Mouse (Mus musculus) forebrain, embryonic 12.5 days (tissue): ENCODE results near the gene Dennd1a. TPM values are rescaled to one million over a fixed set of nuclear protein-coding genes. Genes with fewer than 3 reads are reported as not detected.

Experiments used
- ATAC-seq: fragments of 200-750 bp; cut with Nextera tagmentation; 2 replicates; pipeline ENCODE4 v1.8.0; 2017; ENCODE audit warnings: moderate TSS enrichment; ENCODE audit not compliant: low FRiP score
- H3K27ac ChIP-seq: fragments of 300-500 bp; sonication (generic); 2 replicates; pipeline ENCODE4 v1.5.1; 2016; ENCODE audit warnings: mild to moderate bottlenecking
- H3K27me3 ChIP-seq: fragments of 300-500 bp; sonication (generic); 2 replicates; pipeline ENCODE4 v1.6.1; 2016; ENCODE audit warnings: mild to moderate bottlenecking
- H3K36me3 ChIP-seq: fragments of 300-500 bp; sonication (generic); replicated peaks from 2 replicates; pipeline ENCODE4 v1.6.1; 2016; ENCODE audit warnings: mild to moderate bottlenecking
- H3K4me1 ChIP-seq: fragments of 300-500 bp; sonication (generic); 2 replicates; pipeline ENCODE4 v1.6.1; 2016
- H3K4me2 ChIP-seq: fragments of 300-500 bp; sonication (generic); 2 replicates; pipeline ENCODE4 v1.6.1; 2016; ENCODE audit warnings: mild to moderate bottlenecking, moderate library complexity
- H3K4me3 ChIP-seq: fragments of 300-500 bp; sonication (generic); replicated peaks from 2 replicates; pipeline ENCODE4 v1.5.1; 2016; ENCODE audit warnings: mild to moderate bottlenecking
- H3K9ac ChIP-seq: fragments of 300-500 bp; sonication (generic); 2 replicates; pipeline ENCODE4 v1.6.1; 2016; ENCODE audit warnings: mild to moderate bottlenecking
- H3K9me3 ChIP-seq: fragments of 300-500 bp; sonication (generic); 2 replicates; pipeline ENCODE4 v1.6.1; 2016
- WGBS: fragments of 180-500 bp; shearing (Covaris S2); methylation state at CpG from one replicate; pipeline ENCODE4 v1.1.7; 2016; 5-methylcytosine and 5-hydroxymethylcytosine counted together
- polyA plus RNA-seq: library from polyadenylated mRNA; unstranded; fragments of >200 nt; fragmentation: Nextera tagmentation; extraction: Ambion mirVana; gene quantifications from 2 replicates; pipeline ENCODE4 v1.2.1, GENCODE M21; 2016

The Dennd1a gene
- polyA plus RNA-seq, 1 experiment from 2014 or later = 30.3 TPM

- H3K27ac ChIP-seq = no peak overlapping the region
- H3K4me1 ChIP-seq = peaks cover 22% of the 10 kb centered on the region
- peak; percentile 83 for ATAC-seq
- H3K4me2 ChIP-seq = no peak overlapping the region
- H3K9me3 ChIP-seq = no peaks in the 10 kb centered on the region
- WGBS = 42% methylated on average over 4 of the region's 4 CpGs
- H3K36me3 ChIP-seq = peaks cover 27% of the 10 kb centered on the region
- H3K9ac ChIP-seq = no peak overlapping the region
- H3K4me3 ChIP-seq = no peak overlapping the region
- no peaks in the 10 kb centered on the region for H3K27me3 ChIP-seq
Measured at GRCm38 (mm10) chr2:37802610-37803212, 484.5 kb downstream of the Dennd1a start.

- ATAC-seq = no peak
- Histone ChIP-seq H3K4me3 (no peak overlapping the region), H3K9me3 (no peaks in the 10 kb centered on the region), H3K36me3 (peaks cover 37% of the 10 kb centered on the region), H3K4me2 (no peak overlapping the region), H3K9ac (no peak overlapping the region), H3K4me1 (peaks cover 22% of the 10 kb centered on the region), H3K27ac (0 out of 2 replicates have a peak overlapping the region, but pooled peaks have one; percentile 69), H3K27me3 (no peaks in the 10 kb centered on the region)
- 81% methylated on average over 4 of the region's 4 CpGs for WGBS
Measured at GRCm38 (mm10) chr2:37801687-37802086, 485.5 kb downstream of the Dennd1a start.

GRCm38 (mm10) chr2:37799137-37799536, 488.1 kb downstream of the Dennd1a start:
- no peaks in the 10 kb centered on the region for H3K9me3 ChIP-seq
- peak overlapping the region; percentile 32; the same call in 1 of the 2 replicates for H3K27ac ChIP-seq
- no peak for ATAC-seq
- H3K36me3 ChIP-seq = peaks cover 53% of the 10 kb centered on the region
- H3K4me2 ChIP-seq = no peak overlapping the region
- no peak overlapping the region for H3K9ac ChIP-seq
- H3K4me1 ChIP-seq = peaks cover 22% of the 10 kb centered on the region
- H3K27me3 ChIP-seq = no peaks in the 10 kb centered on the region
- H3K4me3 ChIP-seq = no peak overlapping the region
- WGBS = 58% methylated on average over 6 of the region's 6 CpGs

- Histone ChIP-seq H3K4me1 (peaks cover 16% of the 10 kb centered on the region), H3K4me2 (no peak overlapping the region), H3K36me3 (peaks cover 70% of the 10 kb centered on the region), H3K27me3 (0 out of 2 replicates have a peak, but pooled peaks cover 2% of the 10 kb centered on the region), H3K27ac (0 out of 2 replicates have a peak overlapping the region, but pooled peaks have one; percentile 10), H3K9ac (no peak overlapping the region), H3K9me3 (no peaks in the 10 kb centered on the region), H3K4me3 (no peak overlapping the region)
- no peak for ATAC-seq
- WGBS = 87% methylated on average over 4 of the region's 4 CpGs
Measured at GRCm38 (mm10) chr2:37797046-37797445, 490.1 kb downstream of the Dennd1a start.

GRCm38 (mm10) chr2:37796021-37796420, 491.2 kb downstream of the Dennd1a start:
- no peak overlapping the region for H3K9ac ChIP-seq
- no peak overlapping the region for H3K4me2 ChIP-seq
- H3K9me3 ChIP-seq = no peaks in the 10 kb centered on the region
- H3K4me1 ChIP-seq = peaks cover 14% of the 10 kb centered on the region
- 79% methylated on average over 1 of the region's 1 CpGs for WGBS
- H3K27ac ChIP-seq = no peak overlapping the region
- ATAC-seq = no peak
- H3K27me3 ChIP-seq = 0 out of 2 replicates have a peak, but pooled peaks cover 2% of the 10 kb centered on the region
- H3K4me3 ChIP-seq = no peak overlapping the region
- H3K36me3 ChIP-seq = peaks cover 76% of the 10 kb centered on the region

GRCm38 (mm10) chr2:37791340-37791739, 495.9 kb downstream of the Dennd1a start:
- Histone ChIP-seq H3K27me3 (peaks cover 7% of the 10 kb centered on the region; the same call in 1 of the 2 replicates), H3K9ac (no peak overlapping the region), H3K27ac (no peak overlapping the region), H3K4me3 (no peak overlapping the region), H3K4me1 (peaks cover 11% of the 10 kb centered on the region; the same call in 1 of the 2 replicates), H3K9me3 (no peaks in the 10 kb centered on the region), H3K4me2 (no peak overlapping the region), H3K36me3 (peaks cover 89% of the 10 kb centered on the region)
- no peak for ATAC-seq
- WGBS = 96% methylated on average over 4 of the region's 4 CpGs

GRCm38 (mm10) chr2:37790738-37791137, 496.5 kb downstream of the Dennd1a start:
- Histone ChIP-seq H3K27me3 (peaks cover 7% of the 10 kb centered on the region; the same call in 1 of the 2 replicates), H3K9ac (no peak overlapping the region), H3K4me3 (no peak overlapping the region), H3K9me3 (no peaks in the 10 kb centered on the region), H3K27ac (no peak overlapping the region), H3K36me3 (peaks cover 88% of the 10 kb centered on the region), H3K4me1 (peaks cover 13% of the 10 kb centered on the region; the same call in 1 of the 2 replicates), H3K4me2 (no peak overlapping the region)
- no peak for ATAC-seq
- WGBS = 95% methylated on average over 14 of the region's 14 CpGs

- H3K36me3 ChIP-seq = peaks cover 88% of the 10 kb centered on the region
- H3K9ac ChIP-seq = no peak overlapping the region
- no peaks in the 10 kb centered on the region for H3K9me3 ChIP-seq
- no peak overlapping the region for H3K4me2 ChIP-seq
- H3K27me3 ChIP-seq = peaks cover 7% of the 10 kb centered on the region; the same call in 1 of the 2 replicates
- 90% methylated on average over 9 of the region's 10 CpGs for WGBS
- H3K27ac ChIP-seq = no peak overlapping the region
- H3K4me1 ChIP-seq = peaks cover 13% of the 10 kb centered on the region; the same call in 1 of the 2 replicates
- ATAC-seq = no peak
- no peak overlapping the region for H3K4me3 ChIP-seq
Measured at GRCm38 (mm10) chr2:37789995-37790394, 497.2 kb downstream of the Dennd1a start.

- Histone ChIP-seq H3K4me3 (no peak overlapping the region), H3K9ac (no peak overlapping the region), H3K27me3 (peaks cover 7% of the 10 kb centered on the region; the same call in 1 of the 2 replicates), H3K4me1 (peaks cover 15% of the 10 kb centered on the region; the same call in 1 of the 2 replicates), H3K36me3 (peaks cover 88% of the 10 kb centered on the region), H3K4me2 (no peak overlapping the region), H3K27ac (no peak overlapping the region), H3K9me3 (no peaks in the 10 kb centered on the region)
- 88% methylated on average over 5 of the region's 5 CpGs for WGBS
- no peak for ATAC-seq
Measured at GRCm38 (mm10) chr2:37789029-37789428, 498.2 kb downstream of the Dennd1a start.

GRCm38 (mm10) chr2:37788176-37788962, 498.8 kb downstream of the Dennd1a start:
- Histone ChIP-seq H3K27me3 (peaks cover 4% of the 10 kb centered on the region; the same call in 1 of the 2 replicates), H3K4me1 (peaks cover 15% of the 10 kb centered on the region; the same call in 1 of the 2 replicates)
- 77% methylated on average over 7 of the region's 7 CpGs for WGBS

GRCm38 (mm10) chr2:37786461-37786860, 500.7 kb downstream of the Dennd1a start:
- H3K4me3 ChIP-seq = peak overlapping the region; percentile 20; the same call in 1 of the 2 replicates
- WGBS = 41% methylated on average over 52 of the region's 52 CpGs
- H3K4me2 ChIP-seq = peak overlapping the region; percentile 28
- ATAC-seq = no peak
- peak overlapping the region; percentile 26; the same call in 1 of the 2 replicates for H3K27ac ChIP-seq
- H3K36me3 ChIP-seq = peaks cover 76% of the 10 kb centered on the region
- H3K4me1 ChIP-seq = peaks cover 25% of the 10 kb centered on the region
- 0 out of 2 replicates have a peak overlapping the region, but pooled peaks have one; percentile 17 for H3K9ac ChIP-seq
- peaks cover 4% of the 10 kb centered on the region; the same call in 1 of the 2 replicates for H3K27me3 ChIP-seq
- H3K9me3 ChIP-seq = no peaks in the 10 kb centered on the region

More at GRCm38 (mm10) chr2:37788176-37788962, 498.8 kb downstream of the Dennd1a start:
- no peak overlapping the region for H3K9ac ChIP-seq
- peaks cover 91% of the 10 kb centered on the region for H3K36me3 ChIP-seq
- ATAC-seq = no peak; the same call in 1 of the 2 replicates
- no peak overlapping the region for H3K4me2 ChIP-seq
- no peaks in the 10 kb centered on the region for H3K9me3 ChIP-seq
- 0 out of 2 replicates have a peak overlapping the region, but pooled peaks have one; percentile 13 for H3K27ac ChIP-seq
- H3K4me3 ChIP-seq = no peak overlapping the region

- H3K36me3 ChIP-seq = peaks cover 56% of the 10 kb centered on the region
- 82% methylated on average over 5 of the region's 5 CpGs for WGBS
Measured at GRCm38 (mm10) chr2:37784473-37784872, 502.7 kb downstream of the Dennd1a start.

More at GRCm38 (mm10) chr2:37784473-37784872, 502.7 kb downstream of the Dennd1a start:
- ATAC-seq = no peak
- no peak overlapping the region for H3K9ac ChIP-seq
- H3K27me3 ChIP-seq = peaks cover 4% of the 10 kb centered on the region; the same call in 1 of the 2 replicates
- no peak overlapping the region for H3K4me3 ChIP-seq
- H3K4me1 ChIP-seq = peaks cover 45% of the 10 kb centered on the region
- H3K9me3 ChIP-seq = no peaks in the 10 kb centered on the region
- H3K4me2 ChIP-seq = no peak overlapping the region
- H3K27ac ChIP-seq = no peak overlapping the region
